Mouse (Mus musculus) Patski (cell line): ENCODE results near the gene Snca. TPM values are rescaled to one million over a fixed set of nuclear protein-coding genes. Genes with fewer than 3 reads are reported as not detected.
"Not testable (repeated sequence)": the region's sequence is repeated elsewhere in the genome, so short reads cannot be mapped to it uniquely, and the experiment has no call there.

Experiments
- ATAC-seq: fragments of 100-300 bp; one replicate; pipeline ENCODE4 v1.8.0; 2021
- CTCF ChIA-PET: fragments of 350-600 bp; sonication (Branson Sonifier 250); formaldehyde crosslinking; loops from one replicate; lab custom pipeline; 2022; ENCODE audit warnings: inconsistent platforms; lab: Charles Lee
- POLR2A ChIA-PET: fragments of 350-600 bp; sonication (Branson Sonifier 250); formaldehyde crosslinking; loops from one replicate; lab custom pipeline; 2022; ENCODE audit warnings: antibody characterized with exemption, inconsistent platforms; lab: Charles Lee
- DNase-seq: peaks from one replicate; pipeline ENCODE4 v3.0.0-alpha.2; 2011; ENCODE audit warnings: low read depth, low spot score
- H3K27me3 ChIP-seq: fragments of 371-371 bp; one replicate; pipeline ENCODE4 v1.5.1; 2021
- CTCF ChIP-seq: fragments of 100-300 bp; IDR thresholded peaks from one replicate; pipeline ENCODE4 v1.5.1; 2021
- in situ Hi-C: fragments of 300-500 bp; cut with MboI; formaldehyde crosslinking; loops from 3 replicates; pipeline ENCODE4 v1.11.1; 2018; ENCODE audit warnings: low pct_unique_long_range_greater_than_20kb, mixed read lengths
- polyA plus RNA-seq: library from polyadenylated mRNA; unstranded; gene quantifications from one replicate; pipeline ENCODE4 v1.2.3, GENCODE M21; 2021

Gene Snca
- polyA plus RNA-seq, 1 experiment from 2014 or later: not detected

DNA sequence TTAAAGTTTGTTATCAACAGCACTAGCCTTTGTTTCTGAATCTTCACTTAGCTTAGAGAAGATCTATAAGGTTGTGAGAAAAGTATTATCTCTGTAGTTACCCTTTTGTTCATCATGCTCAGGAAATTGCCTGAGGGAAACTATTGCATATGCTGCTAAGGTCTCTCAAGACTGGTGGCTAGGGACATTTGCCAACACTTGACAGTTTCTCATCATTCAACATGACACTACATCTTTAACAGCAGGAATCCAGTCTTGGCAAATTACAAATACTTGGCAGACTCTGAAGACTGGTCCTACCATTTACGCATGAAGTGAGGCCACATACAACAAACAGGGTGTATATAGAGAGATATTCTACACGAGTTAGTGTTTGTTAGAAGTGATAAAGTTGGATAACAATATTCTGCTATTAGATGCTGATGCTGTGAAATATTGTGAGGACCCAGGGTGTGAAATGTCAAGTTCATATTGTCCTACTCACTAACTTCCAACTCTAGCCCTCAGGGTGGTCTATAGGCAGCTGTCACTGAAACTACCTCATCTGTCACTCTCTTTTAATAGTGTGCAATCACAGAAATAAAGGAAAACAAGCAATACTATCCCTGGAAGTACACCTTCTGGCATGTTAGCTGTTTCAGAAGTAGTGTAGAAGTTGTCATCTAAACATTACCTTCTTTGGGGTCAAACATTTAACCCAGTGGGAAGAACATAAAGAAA lies 105.4 kb downstream of the Snca start:
- no peak for ATAC-seq
- ChIA-PET POLR2A (no interaction called here), CTCF (interaction anchor here (1.2 kb wide), 1 partner anchor 10 kb away, joined by 3 read pairs; no protein-coding TSS in a partner anchor)
- peaks cover 5% of the 10 kb centered on the region for H3K27me3 ChIP-seq
- in situ Hi-C loops: no loop called here
- no peak for TF ChIP-seq CTCF
- DNase-seq: no peak

DNA sequence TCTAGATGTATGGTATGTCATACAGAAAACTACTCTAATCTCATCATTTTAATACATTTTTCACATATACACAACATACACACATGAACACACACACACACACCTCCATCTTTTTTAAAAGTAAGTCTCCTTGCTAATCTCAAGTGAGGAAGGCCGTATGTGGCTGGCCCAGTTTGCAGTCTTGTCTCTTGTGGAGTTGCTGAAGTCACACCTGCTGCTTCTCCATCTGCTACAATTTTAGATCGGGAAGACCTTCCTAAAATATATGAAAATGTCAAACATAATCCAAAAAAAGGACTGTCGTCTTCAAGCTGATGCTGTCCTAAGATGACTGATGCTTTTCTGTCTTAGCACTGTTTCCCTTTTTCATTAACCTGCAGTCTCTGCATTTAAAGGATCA lies 112.1 kb downstream of the Snca start:
- no peak for DNase-seq
- no peaks in the 10 kb centered on the region for H3K27me3 ChIP-seq
- no peak for ATAC-seq
- in situ Hi-C loops: no loop called here
- POLR2A ChIA-PET: no interaction called here
- CTCF ChIA-PET: no interaction called here
- TF ChIP-seq CTCF: no peak

GRCm38 (mm10) chr6:60709997-60710471 lies 119.6 kb downstream of the Snca start:
- ChIA-PET CTCF (no interaction called here), POLR2A (no interaction called here)
- in situ Hi-C loops: no loop called here
- no peak for ATAC-seq
- no peak for DNase-seq
- peaks cover 14% of the 10 kb centered on the region for H3K27me3 ChIP-seq
- TF ChIP-seq CTCF: no peak

DNA sequence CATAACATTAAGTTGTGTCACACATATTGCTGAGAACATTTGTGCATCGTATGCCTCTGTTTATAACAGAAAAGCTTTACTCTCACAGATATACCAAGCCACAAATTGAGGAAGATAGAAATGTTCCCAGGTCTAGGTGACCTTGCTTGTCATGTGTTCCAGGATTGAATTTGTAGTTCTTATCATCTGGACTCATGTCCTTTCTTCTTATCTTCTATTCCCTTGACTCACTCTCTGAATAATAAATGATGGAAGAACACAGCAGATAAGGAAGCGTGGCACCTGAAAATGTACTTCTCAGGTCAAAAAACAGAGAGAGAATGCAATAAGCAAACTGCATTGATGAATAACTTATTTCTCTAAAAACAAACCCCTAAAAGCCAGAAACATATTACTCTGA lies 131.6 kb downstream of the Snca start:
- peaks cover 8% of the 10 kb centered on the region for H3K27me3 ChIP-seq
- no peak for DNase-seq
- POLR2A ChIA-PET: no interaction called here
- no peak for ATAC-seq
- TF ChIP-seq CTCF: no peak
- CTCF ChIA-PET: no interaction called here
- in situ Hi-C loops: no loop called here

GRCm38 (mm10) chr6:60687048-60687447 lies 142.6 kb downstream of the Snca start:
- CTCF ChIA-PET: interaction anchor here (0.7 kb wide), 1 partner anchor 13 kb away, joined by 3 read pairs; no protein-coding TSS in a partner anchor
- DNase-seq, ATAC-seq, POLR2A ChIA-PET, H3K27me3 ChIP-seq: not testable (repeated sequence)
- in situ Hi-C loops: loop anchor here (10.0 kb wide), 1 partner anchor 258 kb away; no protein-coding TSS in a partner anchor

GRCm38 (mm10) chr6:60682233-60682632 lies 147.4 kb downstream of the Snca start:
- no peak for ATAC-seq
- ChIA-PET POLR2A (no interaction called here), CTCF (interaction anchor here (1.0 to 1.5 kb wide), 2 partner anchors 15 to 21 kb away, joined by 3 read pairs; no protein-coding TSS in a partner anchor)
- TF ChIP-seq CTCF: peak; percentile 43
- no peak for DNase-seq
- in situ Hi-C loops: loop anchor here (10.0 kb wide), 1 partner anchor 263 kb away; no protein-coding TSS in a partner anchor
- peaks cover 10% of the 10 kb centered on the region for H3K27me3 ChIP-seq

Other genes starting within 250 kb of the Snca start
- gene Mmrn1, start 95.1 kb upstream of the Snca start, polyA plus RNA-seq: not detected